Mouse (Mus musculus): Measurements from ENCODE around the gene Fibp. TPM values are rescaled to one million over a fixed set of nuclear protein-coding genes. Genes with fewer than 3 reads are reported as not detected.
"Not testable (repeated sequence)": the region's sequence is repeated elsewhere in the genome, so short reads cannot be mapped to it uniquely, and the experiment has no call there.

Fibp gene
- polyA plus RNA-seq, 1 experiment = 88.6 TPM

DNA sequence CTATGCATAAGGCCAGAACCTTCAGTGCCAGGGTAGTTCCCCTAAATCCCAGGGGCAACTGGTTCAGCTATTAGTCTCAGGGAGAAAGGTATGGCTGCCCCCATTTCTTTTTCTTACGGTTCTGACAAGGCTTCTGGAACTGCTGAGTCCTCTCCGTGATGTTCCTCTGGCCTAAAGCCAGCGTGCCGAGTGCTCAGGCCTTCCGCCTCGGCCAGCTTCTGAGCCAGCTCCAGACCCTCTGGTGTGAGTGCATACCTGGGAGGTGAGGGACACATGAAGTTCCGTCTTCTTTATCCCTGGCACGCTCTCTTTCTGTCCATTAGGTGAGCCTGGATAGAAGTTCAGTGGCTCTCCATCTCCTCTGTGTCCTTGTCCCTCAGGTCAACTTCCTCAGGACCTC is 25.0 kb downstream of the Fibp start:
- Histone ChIP-seq H3K4me3 (replicated peaks; ENCODE audit: control insufficient read depth, low read depth, low read length) (no peak overlapping the region), H3K4me1 (ENCODE audit: control insufficient read depth, insufficient read depth, low read length) (peaks cover 2% of the 10 kb centered on the region; the same call in 1 of the 2 replicates), H3K27ac (ENCODE audit: control insufficient read depth, insufficient read depth, low read depth, low read length, poor library complexity) (no peak overlapping the region)
- 94% methylated on average over 8 of the region's 8 CpGs for WGBS
- TF ChIP-seq POLR2A (IDR thresholded peaks at IDR 0.05; ENCODE audit: borderline replicate concordance, control insufficient read depth, low read depth, low read length) (no peak), CTCF (IDR thresholded peaks at IDR 0.05; ENCODE audit: control insufficient read depth, insufficient read depth, low read length) (no peak)

DNA sequence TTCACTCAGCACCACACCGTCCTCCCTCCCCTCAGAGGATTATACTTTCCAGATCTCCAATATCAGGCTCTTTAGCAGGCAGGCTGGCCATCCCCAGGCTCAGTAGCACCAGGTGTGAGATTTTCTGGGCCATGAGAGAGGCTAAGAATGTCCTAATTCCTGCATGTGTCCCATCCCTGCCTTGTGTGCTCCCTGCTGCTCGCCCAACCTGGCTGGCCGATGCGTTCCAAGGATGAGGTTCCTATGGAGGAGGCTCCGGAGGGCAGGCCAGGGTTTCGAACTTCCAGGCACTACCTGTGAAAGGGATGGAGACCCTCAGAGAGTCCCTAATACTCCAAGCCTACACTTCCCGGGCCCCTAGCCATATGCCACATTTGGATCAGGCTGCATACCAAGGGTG is 25.4 kb downstream of the Fibp start:
- H3K27ac ChIP-seq (ENCODE audit: control insufficient read depth, insufficient read depth, low read depth, low read length, poor library complexity) = no peak overlapping the region
- WGBS = 92% methylated on average over 7 of the region's 7 CpGs
- TF ChIP-seq CTCF (IDR thresholded peaks at IDR 0.05; ENCODE audit: control insufficient read depth, insufficient read depth, low read length) (no peak), POLR2A (IDR thresholded peaks at IDR 0.05; ENCODE audit: borderline replicate concordance, control insufficient read depth, low read depth, low read length) (no peak)
- H3K4me1 ChIP-seq (ENCODE audit: control insufficient read depth, insufficient read depth, low read length) = peaks cover 2% of the 10 kb centered on the region; the same call in 1 of the 2 replicates
- H3K4me3 ChIP-seq (replicated peaks; ENCODE audit: control insufficient read depth, low read depth, low read length) = no peak overlapping the region

DNA sequence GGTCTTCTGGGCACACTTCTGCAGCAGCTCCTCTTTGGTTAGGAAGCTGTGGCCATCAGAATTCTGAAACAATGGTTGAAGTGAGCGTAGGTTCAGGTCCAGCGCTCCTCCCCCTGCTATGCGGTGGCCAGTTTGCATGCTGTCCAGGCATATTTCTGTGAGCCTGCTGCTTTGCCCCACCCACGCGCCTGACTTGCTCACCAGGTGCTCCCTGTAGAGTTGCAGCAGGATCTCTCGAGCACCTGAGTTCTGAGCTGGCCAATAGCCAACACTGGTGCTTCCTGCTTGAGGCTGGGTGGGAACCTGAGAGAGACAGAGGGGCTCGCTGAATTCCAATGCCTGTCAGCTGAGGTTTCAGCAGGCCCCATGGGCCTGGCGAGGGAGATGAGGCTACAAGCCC is 25.9 kb downstream of the Fibp start:
- WGBS = 82% methylated on average over 8 of the region's 8 CpGs
- H3K4me3 ChIP-seq (replicated peaks; ENCODE audit: control insufficient read depth, low read depth, low read length) = no peak overlapping the region
- TF ChIP-seq POLR2A (IDR thresholded peaks at IDR 0.05; ENCODE audit: borderline replicate concordance, control insufficient read depth, low read depth, low read length) (no peak), CTCF (IDR thresholded peaks at IDR 0.05; ENCODE audit: control insufficient read depth, insufficient read depth, low read length) (no peak)
- H3K27ac ChIP-seq (ENCODE audit: control insufficient read depth, insufficient read depth, low read depth, low read length, poor library complexity) = no peak overlapping the region
- peaks cover 2% of the 10 kb centered on the region; the same call in 1 of the 2 replicates for H3K4me1 ChIP-seq (ENCODE audit: control insufficient read depth, insufficient read depth, low read length)

DNA sequence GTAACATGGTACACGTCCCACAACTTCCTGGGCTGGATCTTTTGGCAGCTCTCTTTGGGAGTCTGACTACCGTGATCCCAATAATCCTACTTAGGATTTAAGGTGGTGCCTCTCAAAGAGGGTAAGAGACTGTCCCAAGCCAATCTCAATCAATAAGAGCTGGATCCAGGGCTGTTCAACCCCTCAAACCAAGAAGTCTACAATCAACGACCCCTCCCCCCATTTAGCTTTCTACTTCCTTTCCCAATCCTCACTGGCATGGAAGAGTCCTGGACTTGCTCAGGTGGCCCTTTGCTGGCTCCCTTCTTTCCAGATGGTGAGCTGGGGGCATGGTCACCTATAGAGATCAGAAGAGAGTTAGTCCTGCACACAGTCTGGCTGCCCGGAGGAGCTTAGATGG is 26.4 kb downstream of the Fibp start:
- peaks cover 2% of the 10 kb centered on the region; the same call in 1 of the 2 replicates for H3K4me1 ChIP-seq (ENCODE audit: control insufficient read depth, insufficient read depth, low read length)
- TF ChIP-seq POLR2A (IDR thresholded peaks at IDR 0.05; ENCODE audit: borderline replicate concordance, control insufficient read depth, low read depth, low read length) (no peak), CTCF (IDR thresholded peaks at IDR 0.05; ENCODE audit: control insufficient read depth, insufficient read depth, low read length) (no peak)
- H3K27ac ChIP-seq (ENCODE audit: control insufficient read depth, insufficient read depth, low read depth, low read length, poor library complexity) = no peak overlapping the region
- 74% methylated on average over 4 of the region's 4 CpGs for WGBS
- H3K4me3 ChIP-seq (replicated peaks; ENCODE audit: control insufficient read depth, low read depth, low read length) = no peak overlapping the region

DNA sequence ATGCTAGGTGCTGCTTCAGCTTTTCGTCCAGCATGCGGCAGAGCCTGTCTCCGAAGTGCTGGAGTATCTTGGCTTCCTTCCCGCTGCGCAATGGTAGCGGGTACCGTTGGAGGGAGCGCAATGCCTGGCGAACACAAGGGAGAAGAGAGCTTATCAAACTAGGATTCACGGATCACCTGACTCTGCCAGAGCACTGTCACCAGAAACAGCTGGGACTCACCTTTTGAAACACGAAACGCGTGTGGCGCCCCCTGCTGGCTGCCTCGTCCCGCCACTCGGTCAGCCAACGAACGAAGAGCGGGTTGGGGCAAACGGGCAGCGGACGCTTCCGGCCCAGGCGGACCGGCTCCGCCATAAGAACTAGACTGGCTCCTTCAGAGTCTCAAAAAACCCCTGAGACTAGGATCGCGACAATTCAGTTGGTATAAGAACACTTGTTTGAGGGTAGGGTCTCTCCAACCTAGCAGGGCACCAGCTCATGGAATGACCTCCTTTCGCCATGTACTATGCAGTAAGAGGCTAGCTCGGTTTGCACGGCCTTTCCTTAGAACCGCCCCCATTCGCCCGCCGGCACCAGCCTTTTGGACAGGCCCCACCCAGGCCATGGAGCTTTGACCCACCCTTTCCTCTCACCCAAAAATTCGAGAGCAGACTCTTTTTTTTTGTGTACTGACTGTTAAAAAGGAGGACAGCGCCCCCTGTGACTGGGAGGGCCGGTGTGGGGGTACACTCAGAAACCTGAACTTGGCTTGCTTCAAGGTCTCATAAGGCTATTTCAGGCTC is 27.5 kb downstream of the Fibp start, which contains the start of gene Mus81:
Gene Mus81, minus strand, starts transcription at position 635 of the 783 bp plus-strand sequence.
- under 1% methylated on average over 39 of the region's 39 CpGs for WGBS
- peaks cover 2% of the 10 kb centered on the region; the same call in 1 of the 2 replicates for H3K4me1 ChIP-seq (ENCODE audit: control insufficient read depth, insufficient read depth, low read length)
- TF ChIP-seq CTCF (IDR thresholded peaks at IDR 0.05; ENCODE audit: control insufficient read depth, insufficient read depth, low read length) = peak; percentile 86
- peak; percentile 78 for TF ChIP-seq POLR2A (IDR thresholded peaks at IDR 0.05; ENCODE audit: borderline replicate concordance, control insufficient read depth, low read depth, low read length)
- H3K4me3 ChIP-seq (replicated peaks; ENCODE audit: control insufficient read depth, low read depth, low read length) = peak within 1 kb of the TSS; percentile 94
- peak within 1 kb of the TSS; percentile 94 for H3K27ac ChIP-seq (ENCODE audit: control insufficient read depth, insufficient read depth, low read depth, low read length, poor library complexity)

DNA sequence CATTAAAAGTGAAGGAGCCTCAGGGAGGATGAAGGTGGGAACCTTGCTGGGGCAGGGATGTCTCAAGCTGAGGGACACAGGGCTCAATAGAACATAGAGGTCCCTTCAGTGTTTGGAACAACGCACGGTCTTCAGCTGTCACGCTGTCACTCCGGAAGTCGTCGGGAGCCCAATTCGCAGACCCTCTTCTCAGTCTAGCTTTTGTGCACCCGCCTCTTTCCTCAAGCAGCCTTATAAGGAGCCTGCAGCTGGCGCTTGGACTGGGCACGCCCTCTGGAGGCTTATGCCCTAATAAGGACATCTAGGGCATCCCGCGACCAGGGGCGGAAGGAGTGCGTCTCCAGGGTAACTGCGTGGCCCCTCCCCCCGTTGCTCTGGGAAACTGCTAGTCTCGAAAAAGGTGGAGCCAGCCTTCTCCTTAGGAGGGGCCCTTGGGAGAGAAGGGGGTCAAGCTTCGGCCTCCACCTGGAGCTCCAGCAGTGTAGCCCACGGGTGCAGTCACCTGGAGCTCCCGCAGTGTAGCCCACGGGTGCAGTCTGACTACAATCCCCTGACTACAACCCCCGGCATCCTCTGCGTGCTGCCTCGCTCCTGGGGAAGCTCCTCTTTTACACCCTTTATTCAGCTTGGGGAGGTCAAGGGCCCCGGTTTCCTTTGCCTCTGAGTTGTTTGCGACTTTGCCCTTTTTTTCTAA is 28.6 kb downstream of the Fibp start:
- Histone ChIP-seq H3K4me3 (replicated peaks; ENCODE audit: control insufficient read depth, low read depth, low read length) (peak overlapping the region; percentile 68), H3K27ac (ENCODE audit: control insufficient read depth, insufficient read depth, low read depth, low read length, poor library complexity) (peak overlapping the region; percentile 94), H3K4me1 (ENCODE audit: control insufficient read depth, insufficient read depth, low read length) (peaks cover 2% of the 10 kb centered on the region; the same call in 1 of the 2 replicates)
- TF ChIP-seq POLR2A (IDR thresholded peaks at IDR 0.05; ENCODE audit: borderline replicate concordance, control insufficient read depth, low read depth, low read length) (peak; percentile 75), CTCF (IDR thresholded peaks at IDR 0.05; ENCODE audit: control insufficient read depth, insufficient read depth, low read length) (peak; percentile 16; the same call in 1 of the 2 replicates)
- under 1% methylated on average over 26 of the region's 26 CpGs for WGBS

DNA sequence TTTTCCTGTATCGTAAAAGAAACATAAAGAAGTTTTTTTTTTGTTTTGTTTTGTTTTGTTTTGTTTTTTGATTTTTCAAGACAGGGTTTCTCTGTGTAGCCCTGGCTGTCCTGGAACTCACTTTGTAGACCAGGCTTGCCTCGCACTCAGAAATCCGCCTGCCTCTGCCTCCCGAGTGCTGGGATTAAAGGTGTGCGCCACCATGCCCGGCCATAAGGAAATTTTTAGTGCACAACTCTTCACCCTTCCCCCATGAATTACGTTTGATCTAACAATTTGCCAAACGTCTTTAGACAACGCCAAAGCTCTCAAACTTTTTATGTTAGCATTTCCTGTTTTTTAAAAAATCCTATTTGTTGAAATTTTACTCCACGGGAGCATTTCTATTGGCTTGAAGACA is 29.3 kb downstream of the Fibp start:
- H3K4me1 ChIP-seq (ENCODE audit: control insufficient read depth, insufficient read depth, low read length); H3K4me3 ChIP-seq (replicated peaks; ENCODE audit: control insufficient read depth, low read depth, low read length): not testable (repeated sequence)
- 14% methylated on average over 10 of the region's 10 CpGs for WGBS
- peak overlapping the region; percentile 94 for H3K27ac ChIP-seq (ENCODE audit: control insufficient read depth, insufficient read depth, low read depth, low read length, poor library complexity)

DNA sequence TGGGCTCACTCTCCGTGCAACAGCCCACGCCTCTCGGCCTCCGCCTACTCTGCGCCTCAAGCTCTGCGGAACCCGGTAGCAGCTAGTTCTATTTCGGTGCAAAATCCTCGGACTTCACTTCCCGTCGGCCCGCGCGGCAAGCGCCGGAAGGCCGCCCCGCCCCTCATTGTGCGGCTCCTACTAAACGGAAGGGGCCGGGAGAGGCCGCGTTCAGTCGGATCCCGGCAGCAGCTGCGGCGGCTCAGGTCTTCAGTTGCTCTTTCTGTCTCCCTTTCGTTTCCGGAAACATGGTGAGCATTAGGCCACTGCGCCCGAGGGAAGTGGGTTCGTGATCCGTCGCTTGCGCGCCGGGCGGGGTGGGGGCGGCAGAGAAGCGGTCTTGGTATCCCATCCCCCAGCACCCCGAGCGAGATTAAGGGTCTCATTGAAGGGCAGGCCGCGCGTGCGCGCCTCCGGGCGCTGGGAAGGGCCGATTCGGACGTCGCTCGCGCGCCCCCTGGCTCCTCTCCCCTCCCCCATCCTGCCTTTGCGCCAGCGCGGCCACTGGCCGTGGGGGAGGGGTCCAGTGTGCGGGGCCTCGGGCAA is 30.0 kb downstream of the Fibp start, which contains the start of gene Cfl1:
Gene Cfl1, plus strand, starts transcription at position 143 of the 585 bp plus-strand sequence.
- no peak for TF ChIP-seq CTCF (IDR thresholded peaks at IDR 0.05; ENCODE audit: control insufficient read depth, insufficient read depth, low read length)
- peak; percentile 89; the same call in 1 of the 2 replicates for TF ChIP-seq POLR2A (IDR thresholded peaks at IDR 0.05; ENCODE audit: borderline replicate concordance, control insufficient read depth, low read depth, low read length)
- Histone ChIP-seq H3K4me1 (ENCODE audit: control insufficient read depth, insufficient read depth, low read length) (peaks cover 2% of the 10 kb centered on the region; the same call in 1 of the 2 replicates), H3K27ac (ENCODE audit: control insufficient read depth, insufficient read depth, low read depth, low read length, poor library complexity) (peak within 1 kb of the TSS; percentile 97), H3K4me3 (replicated peaks; ENCODE audit: control insufficient read depth, low read depth, low read length) (peak within 1 kb of the TSS; percentile 91)
- under 1% methylated on average over 62 of the region's 62 CpGs for WGBS

Measured in bone marrow, adult 2 months (tissue).